Mouse (Mus musculus) forebrain, embryonic 14.5 days (tissue): ENCODE data around the gene Cdc14a. TPM values are rescaled to one million over a fixed set of nuclear protein-coding genes. Genes with fewer than 3 reads are reported as not detected.

Experiments
- ATAC-seq: fragments of 200-750 bp; cut with Nextera tagmentation; 2 replicates; pipeline ENCODE4 v1.8.0; 2017; ENCODE audit warnings: mild to moderate bottlenecking, moderate library complexity
- DNase-seq: peaks from one replicate; pipeline ENCODE4 v3.0.0-alpha.2; 2015; ENCODE audit warnings: low spot score
- H3K27ac ChIP-seq: fragments of 300-500 bp; sonication (generic); 2 replicates; pipeline ENCODE4 v1.5.1; 2014; ENCODE audit warnings: low read depth, mild to moderate bottlenecking, control low read depth, low read length, moderate library complexity
- H3K27me3 ChIP-seq: fragments of 300-500 bp; sonication (generic); replicated peaks from 2 replicates; pipeline ENCODE4 v1.6.1; 2014; ENCODE audit warnings: low read length, control low read depth, mixed read lengths; ENCODE audit not compliant: control insufficient read depth, insufficient read depth
- H3K36me3 ChIP-seq: fragments of 300-500 bp; sonication (generic); 2 replicates; pipeline ENCODE4 v1.6.1; 2014; ENCODE audit warnings: low read length, control low read depth; ENCODE audit not compliant: control insufficient read depth, insufficient read depth
- H3K4me1 ChIP-seq: fragments of 300-500 bp; sonication (generic); 2 replicates; pipeline ENCODE4 v1.6.1; 2014; ENCODE audit warnings: antibody characterized with exemption, low read length, control low read depth; ENCODE audit not compliant: control insufficient read depth, insufficient read depth
- H3K4me2 ChIP-seq: fragments of 300-500 bp; sonication (generic); 2 replicates; pipeline ENCODE4 v1.6.1; 2014; ENCODE audit warnings: mild to moderate bottlenecking, control low read depth, low read length
- H3K4me3 ChIP-seq: fragments of 300-500 bp; sonication (generic); 2 replicates; pipeline ENCODE4 v1.5.1; 2014; ENCODE audit warnings: low read depth, low read length, control low read depth
- H3K9ac ChIP-seq: fragments of 300-500 bp; sonication (generic); 2 replicates; pipeline ENCODE4 v1.6.1; 2014; ENCODE audit warnings: mild to moderate bottlenecking, low read length, control low read depth, moderate library complexity
- H3K9me3 ChIP-seq: fragments of 300-500 bp; sonication (generic); replicated peaks from 2 replicates; pipeline ENCODE4 v1.6.1; 2016; ENCODE audit warnings: low read length, control low read depth, mixed read lengths; ENCODE audit not compliant: control insufficient read depth
- WGBS: fragments of 180-500 bp; shearing (Covaris S2); extraction: QIAGEN DNeasy Blood & Tissue Kit; methylation state at CpG from one replicate; pipeline ENCODE4 v1.1.7; 2014; 5-methylcytosine and 5-hydroxymethylcytosine counted together
- polyA plus RNA-seq: library from polyadenylated mRNA; unstranded; fragments of >200 nt; fragmentation: Nextera tagmentation; extraction: Ambion mirVana; gene quantifications from 2 replicates; pipeline ENCODE4 v1.2.1, GENCODE M21; 2014

Gene Cdc14a
- polyA plus RNA-seq, 1 experiment from 2014 or later, result 7.7 TPM

GRCm38 (mm10) chr3:116422074-116422473 lies 1.8 kb downstream of the Cdc14a start:
- WGBS, result 8% methylated on average over 8 of the region's 8 CpGs
- no peak overlapping the region for H3K27ac ChIP-seq

GRCm38 (mm10) chr3:116421121-116421520 lies 2.7 kb downstream of the Cdc14a start:
- no peak overlapping the region for H3K9ac ChIP-seq
- 5% methylated on average over 6 of the region's 6 CpGs for WGBS
- DNase-seq (no peak), ATAC-seq (no peak)
- H3K4me3 ChIP-seq, result peak overlapping the region; percentile 97
- peaks cover 12% of the 10 kb centered on the region for H3K4me1 ChIP-seq
- H3K9me3 ChIP-seq, result no peaks in the 10 kb centered on the region
- H3K4me2 ChIP-seq, result peak overlapping the region; percentile 92
- H3K27me3 ChIP-seq, result no peaks in the 10 kb centered on the region
- H3K36me3 ChIP-seq, result peaks cover 12% of the 10 kb centered on the region
- 0 out of 2 replicates have a peak overlapping the region, but pooled peaks have one; percentile 3 for H3K27ac ChIP-seq

More at GRCm38 (mm10) chr3:116422074-116422473, 1.8 kb downstream of the Cdc14a start:
- DNase-seq (no peak), ATAC-seq (no peak)
- Histone ChIP-seq H3K4me2 (peak overlapping the region; percentile 92), H3K9ac (peak overlapping the region; percentile 91; the same call in 1 of the 2 replicates), H3K27me3 (no peaks in the 10 kb centered on the region), H3K9me3 (no peaks in the 10 kb centered on the region), H3K36me3 (peaks cover 4% of the 10 kb centered on the region), H3K4me1 (peaks cover 12% of the 10 kb centered on the region), H3K4me3 (peak overlapping the region; percentile 97)

- 84% methylated on average over 11 of the region's 11 CpGs for WGBS
- ATAC-seq (no peak), DNase-seq (no peak)
- H3K4me1 ChIP-seq, result peaks cover 12% of the 10 kb centered on the region
- no peak overlapping the region for H3K27ac ChIP-seq
- no peak overlapping the region for H3K4me2 ChIP-seq
- H3K27me3 ChIP-seq, result no peaks in the 10 kb centered on the region
- H3K9ac ChIP-seq, result no peak overlapping the region
- H3K4me3 ChIP-seq, result no peak overlapping the region
- peaks cover 16% of the 10 kb centered on the region for H3K36me3 ChIP-seq
- H3K9me3 ChIP-seq, result no peaks in the 10 kb centered on the region
These were observed 4.0 kb downstream of the Cdc14a start for GRCm38 (mm10) chr3:116419791-116420190.

- H3K27ac ChIP-seq, result no peak overlapping the region
- no peak overlapping the region for H3K4me3 ChIP-seq
- no peaks in the 10 kb centered on the region for H3K27me3 ChIP-seq
- no peak overlapping the region for H3K9ac ChIP-seq
- DNase-seq (no peak), ATAC-seq (no peak)
- H3K36me3 ChIP-seq, result peaks cover 20% of the 10 kb centered on the region
- no peak overlapping the region for H3K4me2 ChIP-seq
- WGBS, result 96% methylated on average over 3 of the region's 3 CpGs
- H3K9me3 ChIP-seq, result no peaks in the 10 kb centered on the region
- peaks cover 5% of the 10 kb centered on the region; the same call in 1 of the 2 replicates for H3K4me1 ChIP-seq
These were observed 9.4 kb downstream of the Cdc14a start for GRCm38 (mm10) chr3:116414451-116414860.

- no peak overlapping the region for H3K4me2 ChIP-seq
- H3K4me1 ChIP-seq, result peaks cover 5% of the 10 kb centered on the region; the same call in 1 of the 2 replicates
- H3K27ac ChIP-seq, result no peak overlapping the region
- WGBS, result 95% methylated on average over 4 of the region's 4 CpGs
- H3K4me3 ChIP-seq, result no peak overlapping the region
- H3K9me3 ChIP-seq, result no peaks in the 10 kb centered on the region
- no peak overlapping the region for H3K9ac ChIP-seq
- no peaks in the 10 kb centered on the region for H3K27me3 ChIP-seq
- DNase-seq, result no peak
- peaks cover 19% of the 10 kb centered on the region for H3K36me3 ChIP-seq
- ATAC-seq, result no peak
These were observed 10.7 kb downstream of the Cdc14a start for GRCm38 (mm10) chr3:116412954-116413724.

GRCm38 (mm10) chr3:116410051-116410450 lies 13.8 kb downstream of the Cdc14a start:
- no peaks in the 10 kb centered on the region for H3K27me3 ChIP-seq
- H3K27ac ChIP-seq, result no peak overlapping the region
- 33% methylated on average over 7 of the region's 7 CpGs for WGBS
- no peak overlapping the region for H3K4me3 ChIP-seq
- no peaks in the 10 kb centered on the region for H3K9me3 ChIP-seq
- no peak overlapping the region for H3K4me2 ChIP-seq
- peaks cover 5% of the 10 kb centered on the region; the same call in 1 of the 2 replicates for H3K4me1 ChIP-seq
- DNase-seq (no peak), ATAC-seq (no peak)
- H3K9ac ChIP-seq, result no peak overlapping the region
- peaks cover 7% of the 10 kb centered on the region for H3K36me3 ChIP-seq

- DNase-seq (no peak), ATAC-seq (no peak)
- no peak overlapping the region for H3K27ac ChIP-seq
- H3K9me3 ChIP-seq, result no peaks in the 10 kb centered on the region
- peaks cover 5% of the 10 kb centered on the region; the same call in 1 of the 2 replicates for H3K4me1 ChIP-seq
- H3K36me3 ChIP-seq, result peaks cover 7% of the 10 kb centered on the region
- no peak overlapping the region for H3K4me2 ChIP-seq
- WGBS, result 66% methylated on average over 8 of the region's 8 CpGs
- H3K4me3 ChIP-seq, result no peak overlapping the region
- H3K27me3 ChIP-seq, result no peaks in the 10 kb centered on the region
- no peak overlapping the region for H3K9ac ChIP-seq
These were observed 14.3 kb downstream of the Cdc14a start for GRCm38 (mm10) chr3:116409486-116409885.

- Histone ChIP-seq H3K27ac (no peak overlapping the region), H3K27me3 (no peaks in the 10 kb centered on the region), H3K4me1 (peaks cover 5% of the 10 kb centered on the region; the same call in 1 of the 2 replicates), H3K4me3 (no peak overlapping the region), H3K9me3 (no peaks in the 10 kb centered on the region), H3K9ac (no peak overlapping the region), H3K36me3 (peaks cover 3% of the 10 kb centered on the region), H3K4me2 (no peak overlapping the region)
- DNase-seq, result no peak
- no peak for ATAC-seq
- WGBS, result 75% methylated on average over 10 of the region's 10 CpGs
These were observed 15.0 kb downstream of the Cdc14a start for GRCm38 (mm10) chr3:116408856-116409255.

- ATAC-seq, result no peak
- H3K27ac ChIP-seq, result no peak overlapping the region
- H3K9me3 ChIP-seq, result no peaks in the 10 kb centered on the region
- H3K9ac ChIP-seq, result no peak overlapping the region
- H3K36me3 ChIP-seq, result peaks cover 5% of the 10 kb centered on the region
- H3K4me2 ChIP-seq, result no peak overlapping the region
- H3K4me3 ChIP-seq, result no peak overlapping the region
- H3K27me3 ChIP-seq, result no peaks in the 10 kb centered on the region
- H3K4me1 ChIP-seq, result peaks cover 11% of the 10 kb centered on the region
- DNase-seq, result no peak
- WGBS, result 57% methylated on average over 9 of the region's 9 CpGs
These were observed 18.3 kb downstream of the Cdc14a start for GRCm38 (mm10) chr3:116405516-116405915.
